Mouse (Mus musculus) E14TG2a.4 (cell line): ENCODE results near the gene Galnt9.

Experiments
- CTCF ChIP-seq: conservative IDR thresholded peaks from 2 replicates; pipeline ENCODE4 v1.5.1; 2014; ENCODE audit warnings: low read length
- NANOG ChIP-seq: IDR thresholded peaks from 2 replicates; pipeline ENCODE4 v1.6.1; 2014; ENCODE audit warnings: borderline replicate concordance, low read length, mixed read lengths

- TF ChIP-seq CTCF (no peak), NANOG (no peak)
These were observed 64.2 kb downstream of the Galnt9 start for GRCm38 (mm10) chr5:110608336-110608735.
